Mouse (Mus musculus) thymus, adult 2 months (tissue): ENCODE measurements around the gene Tnnt2. TPM values are rescaled to one million over a fixed set of nuclear protein-coding genes. Genes with fewer than 3 reads are reported as not detected.
A peak's percentile ranks its signal among the peaks of the same experiment; 100 is the strongest.

Experiments
- DNase-seq: peaks from one replicate; pipeline ENCODE4 v3.0.0; 2021
- H3K27ac ChIP-seq: fragments of 200-500 bp; 2 replicates; pipeline ENCODE4 v1.5.1; 2012; ENCODE audit warnings: low read length, control low read depth; ENCODE audit not compliant: control insufficient read depth, insufficient read depth
- H3K27me3 ChIP-seq: fragments of 200-500 bp; 2 replicates; pipeline ENCODE4 v1.6.1; 2012; ENCODE audit warnings: mild to moderate bottlenecking, low read length, moderate library complexity, mixed read lengths; ENCODE audit not compliant: control insufficient read depth, insufficient read depth
- H3K36me3 ChIP-seq: fragments of 200-500 bp; 2 replicates; pipeline ENCODE4 v1.6.1; 2012; ENCODE audit warnings: mild to moderate bottlenecking, low read length, moderate library complexity; ENCODE audit not compliant: control insufficient read depth, insufficient read depth
- H3K4me1 ChIP-seq: fragments of 200-500 bp; replicated peaks from 2 replicates; pipeline ENCODE4 v1.6.1; 2012; ENCODE audit warnings: low read length; ENCODE audit not compliant: control insufficient read depth, insufficient read depth
- H3K4me3 ChIP-seq: fragments of 200-500 bp; 2 replicates; pipeline ENCODE4 v1.5.1; 2012; ENCODE audit warnings: mild to moderate bottlenecking, low read length, control low read depth, moderate library complexity; ENCODE audit not compliant: control insufficient read depth, insufficient read depth
- CTCF ChIP-seq: fragments of 200-500 bp; IDR thresholded peaks from 2 replicates; pipeline ENCODE4 v1.5.1; 2012; ENCODE audit warnings: mild to moderate bottlenecking, control low read depth, low read length, moderate library complexity, borderline replicate concordance; ENCODE audit not compliant: control insufficient read depth, poor library complexity, insufficient read depth; ENCODE audit errors: extremely low read depth
- POLR2A ChIP-seq: fragments of 200-500 bp; IDR thresholded peaks from 2 replicates; pipeline ENCODE4 v1.6.1; 2012; ENCODE audit warnings: mild to moderate bottlenecking, low read length, control low read depth, moderate library complexity; ENCODE audit not compliant: control insufficient read depth, poor library complexity, insufficient read depth; ENCODE audit errors: extremely low read depth
- WGBS: fragments of 180-500 bp; shearing (Covaris S2); methylation state at CpG from one replicate; pipeline ENCODE4 v1.1.7; 2018; 5-methylcytosine and 5-hydroxymethylcytosine counted together
- polyA plus RNA-seq: library from polyadenylated mRNA; depleted of rRNA; stranded (reverse); fragments of >200 nt; gene quantifications from 2 replicates; pipeline ENCODE4 v1.2.3, GENCODE M21; 2012

Tnnt2 gene
- polyA plus RNA-seq, 1 experiment, result 90.4 TPM

DNA sequence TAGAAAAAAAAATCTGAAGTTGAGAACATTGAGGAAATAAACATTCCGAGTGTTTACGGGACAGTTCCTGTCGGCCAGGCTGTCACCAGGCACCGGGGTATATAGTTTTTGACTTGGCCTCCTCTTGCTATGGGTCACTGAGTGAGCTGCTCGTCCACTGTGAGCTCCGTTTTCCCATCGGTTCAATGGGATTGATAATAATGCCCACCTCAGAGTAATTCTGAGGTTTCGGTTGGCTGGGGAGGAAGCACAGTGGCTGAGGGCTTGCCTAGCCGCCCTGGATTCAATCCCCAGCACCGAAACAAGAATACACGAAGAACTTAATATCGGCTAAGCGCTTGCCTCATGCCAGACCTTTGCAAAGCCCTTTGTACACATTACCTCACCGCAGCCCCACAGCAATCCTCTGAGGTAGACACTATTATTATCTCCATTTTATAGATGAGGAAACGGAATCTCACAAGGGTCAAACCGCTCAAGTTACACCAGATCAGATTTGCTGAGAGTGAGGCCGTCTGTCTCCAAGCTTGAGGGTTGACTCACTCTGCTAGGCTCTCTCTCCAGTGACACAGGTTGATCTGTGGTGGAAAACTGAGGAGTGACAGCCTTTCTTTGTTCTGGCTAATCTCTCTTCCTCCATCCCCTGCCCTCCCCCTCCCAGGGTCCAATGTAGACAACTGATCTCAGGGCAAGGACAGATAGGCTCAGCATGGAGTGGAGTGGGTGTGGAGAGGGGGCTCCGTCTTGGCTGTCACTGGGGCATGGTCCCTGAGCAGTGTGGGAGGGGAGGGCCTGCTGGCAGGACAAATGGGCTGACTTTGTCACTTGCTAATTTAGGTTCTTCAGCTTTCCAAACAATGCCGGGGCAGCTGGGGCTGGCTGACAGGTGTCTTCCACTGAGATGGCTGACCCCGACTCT is 41.7 kb upstream of the Tnnt2 start:
- H3K27ac ChIP-seq, result no peak overlapping the region
- DNase-seq, result no peak
- WGBS, result 44% methylated on average over 20 of the region's 20 CpGs

DNA sequence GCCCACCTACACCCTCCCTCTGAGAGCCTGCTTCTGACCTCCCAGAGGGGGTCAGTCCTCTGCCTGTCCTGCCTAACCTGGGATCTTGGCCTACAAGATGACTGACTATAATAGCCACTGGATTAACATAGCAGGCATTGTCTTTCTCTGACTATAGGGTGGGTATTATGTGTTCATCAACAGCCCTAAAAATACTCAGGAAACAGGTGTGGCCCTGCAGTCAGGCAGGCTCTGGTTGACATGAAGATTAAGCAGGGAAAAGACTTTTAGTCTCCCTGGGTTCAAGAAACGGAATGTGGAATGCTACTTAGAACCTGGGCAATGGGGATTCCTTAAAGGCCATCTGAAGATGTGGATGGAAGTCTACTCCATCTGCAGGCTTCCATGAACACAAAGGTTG is 37.7 kb upstream of the Tnnt2 start:
- TF ChIP-seq CTCF (no peak), POLR2A (no peak)
- no peaks in the 10 kb centered on the region for H3K36me3 ChIP-seq
- DNase-seq, result no peak
- peaks cover 13% of the 10 kb centered on the region for H3K4me1 ChIP-seq
- H3K27me3 ChIP-seq, result no peaks in the 10 kb centered on the region
- no peak overlapping the region for H3K4me3 ChIP-seq
- WGBS, result 74% methylated on average over 1 of the region's 1 CpGs
- no peak overlapping the region for H3K27ac ChIP-seq

More for the DNA sequence above, 41.7 kb upstream of the Tnnt2 start:
- Histone ChIP-seq H3K36me3 (no peaks in the 10 kb centered on the region), H3K27me3 (no peaks in the 10 kb centered on the region), H3K4me1 (peaks cover 16% of the 10 kb centered on the region), H3K4me3 (no peak overlapping the region)
- TF ChIP-seq POLR2A, result no peak
- TF ChIP-seq CTCF, result no peak

DNA sequence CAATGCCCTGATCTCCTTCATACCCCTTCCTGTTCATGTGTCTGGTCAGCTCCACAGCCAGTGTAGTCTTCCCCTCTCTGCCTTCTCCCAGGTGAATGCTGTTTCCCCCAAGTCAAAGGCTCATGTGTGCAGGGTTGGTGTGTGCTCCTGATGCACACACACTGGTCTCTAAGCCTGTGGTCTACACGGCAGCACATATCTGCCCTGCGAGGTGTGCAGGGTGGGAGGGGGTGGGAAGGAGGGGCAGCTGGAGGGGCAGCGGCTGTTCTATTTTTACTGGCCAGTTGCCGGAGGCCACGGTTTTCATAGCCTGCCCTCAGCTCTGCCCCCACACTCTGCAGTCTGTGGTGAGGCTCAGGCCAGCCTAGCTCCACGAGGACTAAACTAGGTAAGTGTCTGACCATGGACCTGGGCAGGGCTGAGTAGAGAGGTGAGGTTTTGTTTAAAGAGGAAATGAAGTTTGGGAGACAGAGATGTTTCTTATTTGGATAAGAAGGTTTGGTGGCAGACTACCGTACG is 37.0 kb upstream of the Tnnt2 start:
- no peak for DNase-seq
- 67% methylated on average over 8 of the region's 8 CpGs for WGBS
- TF ChIP-seq POLR2A (no peak), CTCF (no peak)
- Histone ChIP-seq H3K4me1 (peaks cover 7% of the 10 kb centered on the region), H3K36me3 (no peaks in the 10 kb centered on the region), H3K4me3 (no peak overlapping the region), H3K27me3 (no peaks in the 10 kb centered on the region), H3K27ac (no peak overlapping the region)

DNA sequence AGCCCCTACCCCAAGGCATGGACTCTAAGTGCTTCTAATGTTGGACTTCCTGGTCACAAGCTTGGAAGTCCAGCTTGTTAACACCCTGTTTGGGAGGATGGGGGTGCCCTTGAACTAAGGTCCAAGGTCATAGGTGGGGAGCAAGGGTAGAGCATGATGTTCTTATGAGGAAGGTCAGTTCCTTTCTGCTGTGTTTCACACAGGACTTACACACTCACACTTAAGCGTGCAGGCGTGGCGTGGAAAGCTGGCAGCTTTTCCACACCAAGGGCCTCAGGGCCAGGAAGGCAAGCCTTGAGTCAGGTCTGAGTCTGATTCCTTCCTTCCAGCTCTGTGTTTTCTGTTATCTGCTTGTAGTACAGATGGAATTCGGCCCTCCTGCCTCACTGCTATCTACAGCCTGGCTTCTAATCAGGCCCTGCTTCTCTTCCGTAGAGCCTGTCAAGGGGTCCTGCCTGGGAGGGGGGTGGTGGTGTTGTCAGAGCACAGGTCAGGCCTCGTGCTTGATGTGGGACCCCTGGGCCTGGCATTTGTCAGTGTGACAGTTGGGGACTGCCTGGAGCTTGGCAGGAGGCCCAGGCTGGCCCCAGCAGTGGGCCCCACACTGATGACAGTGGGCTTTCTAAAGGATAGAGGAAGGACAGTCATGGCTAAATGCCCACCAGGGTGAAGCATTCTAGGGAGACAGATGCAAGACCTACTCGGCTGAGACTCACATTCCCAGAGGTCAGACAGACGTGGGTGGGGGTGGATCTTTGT is 35.8 kb upstream of the Tnnt2 start:
- no peaks in the 10 kb centered on the region for H3K27me3 ChIP-seq
- no peak for DNase-seq
- no peak for TF ChIP-seq POLR2A
- no peak for TF ChIP-seq CTCF
- H3K4me3 ChIP-seq, result no peak overlapping the region
- 90% methylated on average over 8 of the region's 8 CpGs for WGBS
- H3K4me1 ChIP-seq, result peaks cover 7% of the 10 kb centered on the region
- no peaks in the 10 kb centered on the region for H3K36me3 ChIP-seq
- H3K27ac ChIP-seq, result no peak overlapping the region

DNA sequence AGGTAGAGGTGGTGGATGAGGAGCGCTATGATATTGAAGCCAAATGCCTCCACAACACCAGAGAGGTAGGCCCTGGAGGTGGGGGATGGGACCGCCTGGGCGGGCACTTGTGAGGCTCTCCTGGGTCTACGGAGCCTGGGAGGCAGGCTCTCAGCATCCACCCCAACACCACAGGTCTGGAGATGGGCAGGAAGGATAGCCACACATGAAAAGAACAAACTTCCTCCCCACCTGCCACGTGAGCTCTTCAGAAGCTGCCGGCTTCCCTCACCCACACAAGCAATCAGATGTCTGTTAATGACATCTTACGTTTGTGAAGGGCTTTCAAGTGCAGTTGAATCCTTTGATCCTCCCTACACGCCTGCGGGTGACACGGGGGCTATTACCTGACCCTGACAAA is 28.6 kb upstream of the Tnnt2 start:
- no peak overlapping the region for H3K4me3 ChIP-seq
- 10% methylated on average over 10 of the region's 10 CpGs for WGBS
- H3K4me1 ChIP-seq, result peaks cover 35% of the 10 kb centered on the region
- DNase-seq, result peak; percentile 48
- H3K27me3 ChIP-seq, result no peaks in the 10 kb centered on the region
- no peak overlapping the region for H3K27ac ChIP-seq
- H3K36me3 ChIP-seq, result no peaks in the 10 kb centered on the region
- TF ChIP-seq CTCF (no peak), POLR2A (no peak)

DNA sequence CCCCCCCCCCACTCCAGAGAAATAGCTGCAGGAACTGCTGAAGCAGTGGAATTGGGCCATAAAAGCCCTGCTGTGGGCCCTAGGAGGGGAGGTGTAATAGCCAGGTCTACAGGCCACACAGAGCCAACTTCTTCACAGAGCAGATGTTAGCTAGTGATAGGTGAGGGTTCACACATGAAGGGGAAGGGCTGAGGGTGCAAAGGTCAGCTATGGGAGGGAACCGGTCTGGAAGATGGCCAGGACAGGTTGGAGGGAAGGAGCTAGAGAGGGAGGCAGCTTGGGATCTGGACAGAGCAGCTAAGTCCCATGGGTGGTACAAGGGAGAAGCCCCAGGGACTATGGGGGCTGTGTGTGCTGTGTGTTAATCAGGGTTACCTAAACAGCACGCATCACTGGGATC is 26.0 kb upstream of the Tnnt2 start:
- 92% methylated on average over 2 of the region's 2 CpGs for WGBS
- H3K27ac ChIP-seq, result no peak overlapping the region

More for the DNA sequence above, 26.0 kb upstream of the Tnnt2 start:
- H3K4me1 ChIP-seq, result peaks cover 55% of the 10 kb centered on the region
- TF ChIP-seq POLR2A (no peak), CTCF (no peak)
- no peak overlapping the region for H3K4me3 ChIP-seq
- no peaks in the 10 kb centered on the region for H3K36me3 ChIP-seq
- H3K27me3 ChIP-seq, result no peaks in the 10 kb centered on the region
- DNase-seq, result no peak
